Mouse (Mus musculus) G1E (cell line): ENCODE measurements at regions not wholly inside any gene's neighbourhood (a gene's known extent, or its start where the extent isn't known, plus 50 kb on each side); places are given as distances from the start of the nearest gene placed in this dataset.

Experiments
- CTCF ChIP-seq: IDR thresholded peaks from 2 replicates; pipeline ENCODE4 v1.5.1; 2012; ENCODE audit warnings: low read depth, low read length, inconsistent platforms, mixed read lengths
- GATA1 ChIP-seq: IDR thresholded peaks from 2 replicates; pipeline ENCODE4 v1.6.1; 2012; ENCODE audit warnings: borderline replicate concordance, low read length, inconsistent platforms, mixed read lengths
- TAL1 ChIP-seq: conservative IDR thresholded peaks from 2 replicates; pipeline ENCODE4 v1.6.1; 2012; ENCODE audit warnings: low read depth, low read length, inconsistent platforms, mixed read lengths

DNA sequence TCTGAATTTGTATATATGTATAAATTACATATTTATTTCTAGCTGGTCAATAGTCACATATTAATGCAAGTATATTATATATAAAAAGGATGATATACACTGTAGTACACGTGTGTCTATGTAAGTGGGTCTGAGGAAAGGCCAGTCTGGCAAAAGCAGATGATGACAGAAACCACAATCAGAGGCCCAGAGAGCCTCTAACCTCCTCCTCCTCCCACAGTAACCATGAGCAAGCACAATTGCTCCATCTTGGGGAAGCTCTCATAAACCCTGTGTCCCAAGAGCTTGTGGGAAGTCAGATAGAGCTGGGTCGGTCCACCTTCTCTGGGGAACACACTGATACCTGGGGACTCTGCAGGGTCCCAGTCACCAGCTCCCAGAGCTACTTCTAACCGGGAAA is 263.9 kb upstream of the Zfp507 start:
- TF ChIP-seq CTCF (no peak), GATA1 (no peak), TAL1 (no peak)
